Mouse (Mus musculus) liver, embryonic 14.5 days (tissue): ENCODE measurements at regions not wholly inside any gene's neighbourhood (a gene's known extent, or its start where the extent isn't known, plus 50 kb on each side); places are given as distances from the start of the nearest gene placed in this dataset.
"Not testable (repeated sequence)": the region's sequence is repeated elsewhere in the genome, so short reads cannot be mapped to it uniquely, and the experiment has no call there.

Source experiments
- ATAC-seq: fragments of 200-750 bp; cut with Nextera tagmentation; 2 replicates; pipeline ENCODE4 v1.8.0; 2017; ENCODE audit warnings: moderate number of reproducible peaks, mild to moderate bottlenecking, moderate library complexity; ENCODE audit not compliant: insufficient read depth
- DNase-seq, 3 experiments: peaks; one replicate each; pipeline ENCODE4 v3.0.0-alpha.2; 2012 to 2013; ENCODE audit warnings: low read depth in 3 of 3, low spot score in 3 of 3
- H3K27ac ChIP-seq: fragments of 300-500 bp; sonication (generic); 2 replicates; pipeline ENCODE4 v1.5.1; 2014; ENCODE audit warnings: moderate library complexity, mild to moderate bottlenecking, control low read depth, inconsistent platforms
- H3K27me3 ChIP-seq: fragments of 300-500 bp; sonication (generic); 2 replicates; pipeline ENCODE4 v1.6.1; 2014; ENCODE audit warnings: mild to moderate bottlenecking, low read length, moderate library complexity; ENCODE audit not compliant: control insufficient read depth, insufficient read depth
- H3K36me3 ChIP-seq: fragments of 300-500 bp; sonication (generic); replicated peaks from 2 replicates; pipeline ENCODE4 v1.6.1; 2014; ENCODE audit warnings: low read depth; ENCODE audit not compliant: control insufficient read depth, insufficient read depth
- H3K4me1 ChIP-seq, 2 experiments: fragments of 200-500 bp in 1 of 2; fragments of 300-500 bp in 1 of 2; sonication (generic) in 1 of 2; replicated peaks; 2 replicates each; pipeline ENCODE4 v1.6.1; 2012 to 2014; ENCODE audit warnings: antibody characterized with exemption in 1 of 2, inconsistent platforms in 1 of 2, low read length in 1 of 2; ENCODE audit not compliant: control insufficient read depth in 2 of 2, insufficient read depth in 2 of 2
- H3K4me2 ChIP-seq: fragments of 300-500 bp; sonication (generic); 2 replicates; pipeline ENCODE4 v1.6.1; 2014; ENCODE audit warnings: low read depth, mild to moderate bottlenecking, control low read depth, moderate library complexity
- H3K4me3 ChIP-seq, 2 experiments: fragments of 200-500 bp in 1 of 2; fragments of 300-500 bp in 1 of 2; sonication (generic) in 1 of 2; 2 replicates each; pipeline ENCODE4 v1.5.1; 2012 to 2014; ENCODE audit warnings: low read depth in 2 of 2, low read length in 2 of 2, mild to moderate bottlenecking in 2 of 2, control low read depth in 1 of 2, inconsistent platforms in 1 of 2, moderate library complexity in 1 of 2; ENCODE audit not compliant: insufficient read depth in 1 of 2
- H3K9ac ChIP-seq: fragments of 300-500 bp; sonication (generic); replicated peaks from 2 replicates; pipeline ENCODE4 v1.6.1; 2014; ENCODE audit warnings: mild to moderate bottlenecking, control low read depth, moderate library complexity
- H3K9me3 ChIP-seq: fragments of 300-500 bp; sonication (generic); 2 replicates; pipeline ENCODE4 v1.6.1; 2016; ENCODE audit warnings: low read length, mixed read lengths; ENCODE audit not compliant: control insufficient read depth
- CTCF ChIP-seq: IDR thresholded peaks from 2 replicates; pipeline ENCODE4 v1.5.1; 2016; ENCODE audit warnings: antibody characterized with exemption, low read depth, control low read depth
- EP300 ChIP-seq: IDR thresholded peaks from 2 replicates; pipeline ENCODE4 v1.6.1; 2016; ENCODE audit warnings: antibody characterized with exemption, low read depth
- WGBS: fragments of 180-500 bp; shearing (Covaris S2); extraction: QIAGEN DNeasy Blood & Tissue Kit; methylation state at CpG from one replicate; pipeline ENCODE4 v1.1.7; 2014; ENCODE audit not compliant: insufficient replicate concordance; 5-methylcytosine and 5-hydroxymethylcytosine counted together

- Histone ChIP-seq H3K36me3 (no peaks in the 10 kb centered on the region), H3K9ac (no peak overlapping the region), H3K4me1 (no peaks in the 10 kb centered on the region), H3K27ac (no peak overlapping the region), H3K9me3 (no peaks in the 10 kb centered on the region), H3K27me3 (no peaks in the 10 kb centered on the region), H3K4me2 (no peak overlapping the region), H3K4me3 (no peak overlapping the region)
- WGBS = 23% methylated on average over 1 of the region's 1 CpGs
- no peak for TF ChIP-seq CTCF
- TF ChIP-seq EP300 = no peak
- DNase-seq = no peak
- no peak for ATAC-seq
These were observed 216.4 kb upstream of the Col8a1 start for GRCm38 (mm10) chr16:57970956-57971355.

- Histone ChIP-seq H3K27me3 (no peaks in the 10 kb centered on the region), H3K9ac (no peak overlapping the region), H3K36me3 (no peaks in the 10 kb centered on the region), H3K9me3 (no peaks in the 10 kb centered on the region), H3K4me3 (no peak overlapping the region), H3K4me2 (no peak overlapping the region), H3K27ac (no peak overlapping the region), H3K4me1 (no peaks in the 10 kb centered on the region)
- TF ChIP-seq CTCF (no peak), EP300 (no peak)
- WGBS = 62% methylated on average over 5 of the region's 5 CpGs
- ATAC-seq (no peak), DNase-seq (no peak)
These were observed 229.6 kb upstream of the Col8a1 start for GRCm38 (mm10) chr16:57984111-57984510.

- H3K36me3 ChIP-seq = no peaks in the 10 kb centered on the region
- WGBS = 62% methylated on average over 3 of the region's 3 CpGs
- H3K27me3 ChIP-seq = no peaks in the 10 kb centered on the region
- DNase-seq = no peak
- TF ChIP-seq EP300 = no peak
- no peak for TF ChIP-seq CTCF
- no peaks in the 10 kb centered on the region for H3K4me1 ChIP-seq
- no peak overlapping the region for H3K9ac ChIP-seq
- no peak overlapping the region for H3K4me3 ChIP-seq
- H3K27ac ChIP-seq = no peak overlapping the region
- no peaks in the 10 kb centered on the region for H3K9me3 ChIP-seq
- ATAC-seq = no peak
- H3K4me2 ChIP-seq = no peak overlapping the region
These were observed 251.2 kb upstream of the Col8a1 start for GRCm38 (mm10) chr16:58005740-58006139.

GRCm38 (mm10) chr16:58013557-58013956 lies 259.0 kb upstream of the Col8a1 start:
- H3K4me2 ChIP-seq = no peak overlapping the region
- TF ChIP-seq CTCF (no peak), EP300 (no peak)
- no peaks in the 10 kb centered on the region for H3K27me3 ChIP-seq
- H3K9me3 ChIP-seq = no peaks in the 10 kb centered on the region
- ATAC-seq (no peak), DNase-seq (no peak)
- no peak overlapping the region for H3K4me3 ChIP-seq
- H3K9ac ChIP-seq = no peak overlapping the region
- no peaks in the 10 kb centered on the region for H3K36me3 ChIP-seq
- 60% methylated on average over 1 of the region's 1 CpGs for WGBS
- H3K4me1 ChIP-seq = no peaks in the 10 kb centered on the region
- no peak overlapping the region for H3K27ac ChIP-seq

- Histone ChIP-seq H3K9me3 (no peaks in the 10 kb centered on the region), H3K27me3 (no peaks in the 10 kb centered on the region), H3K36me3 (no peaks in the 10 kb centered on the region), H3K9ac (no peak overlapping the region), H3K4me3 (no peak overlapping the region), H3K4me2 (no peak overlapping the region), H3K27ac (no peak overlapping the region), H3K4me1 (no peaks in the 10 kb centered on the region)
- no peak for DNase-seq
- WGBS = 69% methylated on average over 2 of the region's 2 CpGs
- no peak for ATAC-seq
- TF ChIP-seq CTCF (no peak), EP300 (no peak)
These were observed 273.0 kb upstream of the Col8a1 start for GRCm38 (mm10) chr16:58027525-58027924.

GRCm38 (mm10) chr16:58028541-58028940 lies 274.0 kb upstream of the Col8a1 start:
- H3K4me2 ChIP-seq, H3K9ac ChIP-seq, DNase-seq, H3K4me1 ChIP-seq, H3K4me3 ChIP-seq, H3K27me3 ChIP-seq, ATAC-seq, H3K9me3 ChIP-seq, H3K27ac ChIP-seq, H3K36me3 ChIP-seq: not testable (repeated sequence)
- WGBS = 63% methylated on average over 1 of the region's 1 CpGs
